Mouse (Mus musculus) 3T3-L1 (cell line): ENCODE measurements at regions not wholly inside any gene's neighbourhood (a gene's known extent, or its start where the extent isn't known, plus 50 kb on each side); places are given as distances from the start of the nearest gene placed in this dataset.

Experiments used
- DNase-seq: peaks from one replicate; pipeline ENCODE4 v3.0.0-alpha.2; 2015; ENCODE audit warnings: low read depth, low spot score

DNA sequence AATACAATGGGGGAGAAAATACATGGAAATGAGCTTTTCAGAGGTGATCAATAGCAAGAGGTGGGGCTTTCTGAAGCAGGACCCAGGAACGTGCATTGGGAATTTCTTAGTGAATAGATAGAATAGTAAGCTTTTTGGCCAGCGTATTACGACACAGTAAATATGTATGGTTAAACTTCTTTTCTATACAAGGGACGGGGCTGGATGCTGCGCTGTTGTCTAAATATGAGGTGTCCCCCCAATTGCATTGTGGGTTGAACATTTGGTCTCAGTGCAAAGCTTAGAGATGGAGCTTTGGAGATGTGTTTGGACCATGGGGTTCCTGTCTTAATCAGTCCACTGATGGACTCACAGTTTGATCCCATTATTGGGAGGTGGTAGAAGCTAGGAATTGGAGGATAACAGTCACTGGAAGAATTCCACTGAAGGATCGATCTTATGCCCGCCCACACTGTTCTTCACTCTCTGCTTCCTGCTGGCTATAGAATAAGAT is 168.6 kb downstream of the Gm19410 start:
- no peak for DNase-seq

DNA sequence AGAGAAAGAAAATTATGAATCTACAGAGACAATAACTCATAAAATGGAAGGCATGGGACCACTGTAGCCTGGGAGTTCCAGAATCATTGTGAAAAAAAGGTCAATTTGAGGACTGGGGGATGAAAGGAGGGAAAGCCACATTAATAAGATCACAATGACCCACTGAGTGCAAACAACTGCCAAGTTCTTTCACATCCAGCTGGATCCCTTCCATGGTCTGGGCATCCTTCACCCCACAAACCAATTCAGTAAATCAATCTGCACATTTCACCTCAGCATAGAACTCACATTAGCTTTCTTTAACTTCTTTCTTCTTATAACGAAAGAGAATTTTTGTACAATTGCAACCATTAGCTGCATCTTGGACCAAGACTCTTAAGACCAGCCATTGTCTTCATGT is 169.4 kb downstream of the Gm19410 start:
- DNase-seq, result no peak

DNA sequence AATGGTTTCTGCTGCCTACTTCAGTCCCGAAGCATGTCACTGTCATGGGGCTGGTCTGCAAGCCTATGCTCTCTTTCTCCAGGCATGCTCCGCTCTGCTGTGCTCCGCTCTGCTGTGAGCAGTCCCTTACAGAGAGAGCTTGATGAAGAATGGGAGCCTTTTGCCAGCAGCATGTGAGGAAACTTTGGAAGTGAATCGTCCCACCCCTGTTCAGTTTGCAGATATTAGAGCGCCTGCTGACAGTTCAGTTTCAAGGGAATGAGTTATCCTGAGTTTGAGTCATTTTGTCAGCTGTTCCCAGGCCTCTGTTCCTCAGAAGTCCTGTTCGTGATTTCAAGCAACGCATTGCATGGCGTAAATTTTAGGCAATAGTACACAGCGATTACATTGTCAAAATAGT is 173.6 kb downstream of the Gm19410 start:
- no peak for DNase-seq

GRCm38 (mm10) chr8:35942515-35942914 is 176.9 kb downstream of the Gm19410 start:
- no peak for DNase-seq

DNA sequence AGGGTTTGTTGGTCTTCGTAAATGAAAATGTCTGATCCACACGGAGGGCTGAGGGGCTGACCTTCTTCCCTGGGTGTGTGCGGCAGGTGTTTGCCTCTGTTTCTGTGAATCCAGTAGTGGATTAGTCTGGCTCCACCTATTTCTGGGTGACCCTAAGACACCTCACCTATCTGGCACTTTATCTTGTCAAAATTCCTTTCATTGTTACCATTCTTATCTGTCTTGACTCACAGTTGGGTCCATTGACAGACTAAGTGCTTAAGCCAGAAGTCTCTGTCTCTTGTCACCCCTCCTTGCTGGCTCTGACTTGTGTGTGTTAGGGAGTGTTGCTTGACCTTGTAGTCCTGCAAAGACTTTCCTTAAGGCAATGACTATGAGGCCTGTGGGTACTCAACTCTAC is 178.1 kb downstream of the Gm19410 start:
- no peak for DNase-seq

GRCm38 (mm10) chr8:35944461-35944860 is 178.9 kb downstream of the Gm19410 start:
- no peak for DNase-seq

DNA sequence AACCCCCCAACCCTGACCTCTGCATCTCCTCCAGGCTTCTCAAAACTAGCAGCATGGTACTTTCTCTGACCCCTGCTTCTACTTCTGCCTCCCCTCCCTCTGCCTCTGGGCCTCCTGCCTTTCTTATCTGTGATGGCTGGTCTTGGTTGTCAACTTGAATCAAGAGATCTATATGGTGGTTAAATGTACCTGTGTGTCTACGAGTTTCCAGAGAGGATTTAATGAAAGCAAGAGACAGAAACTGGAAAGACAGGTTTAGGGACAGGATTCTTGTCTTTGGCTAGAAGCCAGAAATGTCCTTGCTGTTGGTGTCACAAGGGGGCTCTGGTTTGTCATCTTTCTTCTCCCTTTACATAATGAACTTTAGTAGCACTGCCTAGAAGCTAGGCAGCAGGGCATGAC is 180.9 kb downstream of the Gm19410 start:
- DNase-seq, result no peak

DNA sequence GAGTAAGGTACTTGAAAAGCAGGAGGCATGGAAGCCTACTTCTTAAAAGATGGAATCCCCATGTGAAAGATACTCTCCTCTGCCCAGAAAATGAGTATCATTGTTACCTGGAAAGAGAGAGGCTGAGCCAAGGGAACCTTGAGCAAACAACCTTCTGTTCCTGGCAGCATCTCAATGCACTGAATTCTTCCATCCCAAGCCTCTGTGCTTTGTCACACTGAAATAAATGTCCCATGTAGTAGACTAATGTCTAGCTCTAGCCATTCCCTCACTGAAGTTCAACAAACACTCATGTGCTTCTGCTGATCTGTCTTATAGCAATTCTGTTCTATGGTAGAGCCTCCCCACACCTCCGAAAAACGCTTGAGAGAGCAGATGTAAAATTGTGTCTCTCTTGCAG is 182.6 kb downstream of the Gm19410 start:
- DNase-seq, result no peak

- peak; percentile 53 for DNase-seq
These were observed 183.2 kb downstream of the Gm19410 start for GRCm38 (mm10) chr8:35948751-35949183.

GRCm38 (mm10) chr8:35955506-35955905 is 189.9 kb downstream of the Gm19410 start:
- no peak for DNase-seq

GRCm38 (mm10) chr8:35956319-35956718 is 190.7 kb downstream of the Gm19410 start:
- DNase-seq, result no peak

- DNase-seq, result no peak
These were observed 193.6 kb downstream of the Gm19410 start for GRCm38 (mm10) chr8:35959201-35959600.

DNA sequence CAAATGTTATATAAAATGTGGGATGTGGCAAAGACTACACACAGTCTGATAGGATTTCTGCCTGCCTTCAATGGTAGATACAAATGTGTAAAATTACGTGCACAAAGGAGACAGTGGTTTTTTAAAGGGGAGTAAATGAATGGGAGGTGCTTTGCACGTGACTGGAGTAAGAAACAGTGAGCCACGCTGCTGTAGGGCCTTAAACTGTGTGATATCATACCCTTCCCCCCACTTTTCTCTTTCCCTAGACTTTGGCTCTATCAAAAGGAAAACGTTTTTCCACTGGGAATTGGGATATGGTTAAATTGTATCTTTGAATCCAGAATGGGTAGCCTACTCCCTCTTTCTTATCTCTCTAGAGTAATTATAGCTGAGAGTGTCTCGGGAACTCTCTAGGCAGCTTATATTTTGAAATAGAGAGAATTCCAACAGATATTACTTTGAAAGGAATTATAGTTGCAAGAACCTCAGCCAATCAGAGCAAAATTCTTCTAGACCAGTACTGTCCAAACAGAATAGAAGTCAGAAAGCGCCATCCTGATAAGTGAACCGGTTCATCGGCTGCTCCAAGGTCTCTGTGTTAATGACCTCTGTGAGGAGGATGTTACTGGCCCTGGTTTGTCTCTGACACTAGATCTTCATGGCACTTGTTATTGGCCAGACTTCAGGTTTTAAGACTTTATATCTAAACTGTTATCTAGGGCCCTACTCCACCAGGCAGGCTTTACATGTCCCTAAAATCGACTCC is 195.5 kb downstream of the Gm19410 start:
- DNase-seq, result no peak

DNA sequence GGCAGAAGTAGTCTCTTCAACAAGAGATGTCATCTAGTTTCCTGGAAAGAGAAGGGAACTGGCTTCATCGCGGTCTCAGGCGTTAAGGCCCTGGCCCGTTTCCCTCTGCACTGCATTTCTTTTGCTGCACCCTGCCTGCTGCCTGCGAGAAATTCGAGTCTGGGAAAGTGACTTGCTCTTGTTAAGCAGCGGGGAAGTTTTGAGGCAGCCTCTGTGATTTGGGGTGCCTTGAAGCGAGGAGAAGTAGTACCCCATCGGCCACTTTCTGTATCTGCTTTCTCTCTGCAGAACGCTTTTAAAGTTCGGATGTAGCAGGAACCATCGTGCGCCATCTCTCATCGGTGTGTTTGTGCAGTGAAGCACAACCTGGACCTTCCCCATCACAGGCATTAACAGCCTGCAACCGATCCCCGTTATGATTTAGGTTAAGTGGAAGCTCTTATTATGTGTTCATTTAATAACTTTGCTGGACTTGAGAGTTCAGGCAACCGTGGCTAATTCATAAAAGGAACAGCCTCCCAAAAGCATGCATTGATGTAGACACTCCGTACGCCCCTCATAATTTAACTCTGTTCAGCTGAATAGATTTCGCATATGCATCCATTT is 196.1 kb downstream of the Gm19410 start:
- no peak for DNase-seq

- peak; percentile 25 for DNase-seq
These were observed 199.3 kb downstream of the Gm19410 start for GRCm38 (mm10) chr8:35964932-35965331.

GRCm38 (mm10) chr8:35968341-35968740 is 202.8 kb downstream of the Gm19410 start:
- no peak for DNase-seq

DNA sequence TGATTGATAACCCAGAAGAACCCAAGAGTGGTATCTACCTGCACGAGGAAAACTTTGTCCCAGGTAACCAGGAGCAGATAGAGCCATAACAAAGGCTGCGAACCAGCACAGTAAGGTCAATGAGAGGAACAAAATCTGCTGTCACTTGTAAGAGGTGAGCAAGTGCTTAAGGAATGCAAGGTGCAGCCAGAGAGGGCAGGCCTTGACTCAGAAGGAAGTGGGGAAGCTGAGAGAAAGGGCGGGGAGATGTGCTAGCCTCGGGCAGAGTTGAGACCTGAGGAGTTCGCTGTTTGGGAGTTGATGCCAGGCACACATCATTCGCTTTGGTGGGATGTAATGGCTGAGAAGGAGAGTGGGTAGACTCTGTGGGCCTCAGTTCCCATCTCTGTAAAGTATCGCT is 205.5 kb downstream of the Gm19410 start:
- DNase-seq, result peak; percentile 34

- DNase-seq, result peak; percentile 36
These were observed 208.9 kb downstream of the Gm19410 start for GRCm38 (mm10) chr8:35974323-35975029.

DNA sequence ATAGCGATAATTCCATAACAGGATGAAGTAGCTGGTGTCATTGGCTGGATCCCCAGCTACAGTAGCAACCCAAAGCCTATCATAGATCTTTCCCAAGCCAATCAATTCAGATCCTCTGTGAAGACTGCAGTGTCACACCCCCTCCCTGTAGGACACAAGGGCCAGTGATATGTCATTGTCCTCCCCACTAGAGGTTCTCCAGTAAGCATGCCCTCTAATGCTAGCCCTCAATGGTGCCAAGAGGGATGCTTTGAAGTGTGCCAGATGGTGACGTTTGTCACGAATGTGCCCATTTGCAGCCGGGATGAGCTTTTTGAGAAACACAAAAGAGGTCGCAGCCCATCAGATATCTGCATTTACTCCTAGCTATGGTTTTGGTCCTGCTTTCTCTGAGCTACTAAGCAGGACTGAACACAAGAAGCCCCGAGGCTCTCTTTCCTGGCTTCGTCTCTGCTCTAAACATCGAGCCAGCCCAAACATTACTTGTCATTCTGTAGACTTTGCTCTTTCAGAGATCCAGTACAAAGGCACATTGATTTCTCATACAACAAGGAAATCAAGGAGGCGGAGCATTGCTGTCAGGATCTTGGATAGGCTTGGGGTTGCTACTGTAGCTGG is 214.2 kb downstream of the Gm19410 start:
- no peak for DNase-seq

GRCm38 (mm10) chr8:35983083-35983482 is 217.5 kb downstream of the Gm19410 start:
- no peak for DNase-seq

DNA sequence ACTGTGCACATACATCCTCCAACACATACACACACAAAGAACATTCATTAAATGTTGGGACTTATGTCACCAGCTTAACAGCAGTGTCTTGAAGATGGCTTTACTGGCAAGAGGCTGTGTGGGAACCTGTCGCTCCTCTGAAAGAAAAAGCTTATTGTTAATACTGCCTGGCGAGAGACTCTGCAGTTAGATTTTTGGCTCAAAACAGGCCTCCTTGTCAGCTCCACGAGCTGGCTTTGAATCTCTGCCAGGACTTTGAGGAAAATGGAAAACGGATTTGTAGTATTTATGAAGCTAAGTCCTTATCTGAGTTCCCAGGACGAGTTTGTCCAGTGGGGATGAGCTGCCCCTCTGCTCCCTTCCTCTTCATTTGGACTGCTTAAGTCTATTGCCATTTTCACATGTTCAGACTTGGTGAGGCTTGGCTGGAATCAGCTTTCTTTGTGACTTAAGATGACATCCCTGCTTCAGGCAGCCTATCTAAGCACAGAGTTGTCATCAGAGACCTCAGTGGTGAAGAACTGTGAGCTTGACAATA is 219.6 kb downstream of the Gm19410 start:
- DNase-seq, result peak; percentile 14

DNA sequence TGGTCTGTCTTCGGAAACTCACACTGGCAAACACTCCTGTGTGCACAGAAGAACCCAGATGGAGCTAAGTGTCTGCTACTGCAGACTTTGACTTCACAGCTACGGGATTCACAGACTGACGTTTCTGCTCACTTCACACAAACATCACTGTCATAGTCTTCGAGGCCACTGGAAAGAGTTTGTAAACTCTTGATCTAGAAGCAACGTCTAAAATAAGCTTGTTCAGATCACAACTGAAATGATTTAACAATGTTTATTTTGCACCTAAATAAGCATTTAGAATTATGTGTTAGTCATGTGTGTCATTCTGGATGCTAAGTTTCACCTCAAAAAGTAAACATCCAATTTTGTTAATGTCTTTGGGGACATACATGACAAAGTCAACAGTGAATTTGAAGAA is 221.7 kb downstream of the Gm19410 start:
- no peak for DNase-seq
